In genomic region chr8:92998600-92998999, GRCm38 (mm10) we compare ENCODE assay signal across 10 mouse cellular contexts. TPM values are rescaled to one million over a fixed set of nuclear protein-coding genes. Genes with fewer than 3 reads are reported as not detected.
A peak's percentile ranks its signal among the peaks of the same experiment; 100 is the strongest.
DNase-seq lines count a peak whose midpoint lies in the region; ATAC-seq and TF ChIP-seq lines count a peak whose summit lies in the region.
"Had no signal": no experiment of that assay in that cellular context is flagged by ENCODE, and none has a peak within 500 bp of the region (broad histone marks: within the 10 kb centered on the region; RNA-seq: fewer than 3 reads in every experiment).

No protein-coding gene starts in this region.

- no peaks in the 10 kb centered on the region for H3K36me3 ChIP-seq in liver, adult 2 months (ENCODE audit: control insufficient read depth, insufficient read depth, low read length)
- no peaks in the 10 kb centered on the region for H3K36me3 ChIP-seq in liver, embryonic 11.5 days (ENCODE audit: control insufficient read depth, insufficient read depth, low read length)
- H3K36me3 ChIP-seq in limb, embryonic 14.5 days (ENCODE audit: control insufficient read depth, insufficient read depth, low read length): no peaks in the 10 kb centered on the region

- H3K4me3 ChIP-seq in liver, adult 2 months (ENCODE audit: insufficient read depth, low read depth, low read length): no peak overlapping the region
- H3K4me3 ChIP-seq in liver, embryonic 11.5 days (ENCODE audit: low read depth, low read length): no peak overlapping the region
- no peak overlapping the region for H3K4me3 ChIP-seq in limb, embryonic 14.5 days (replicated peaks; ENCODE audit: low read length)

- no peaks in the 10 kb centered on the region for H3K4me1 ChIP-seq in liver, adult 2 months (ENCODE audit: control insufficient read depth, insufficient read depth, low read length)
- H3K4me1 ChIP-seq in liver, embryonic 11.5 days (replicated peaks; ENCODE audit: control insufficient read depth, insufficient read depth, low read length): no peaks in the 10 kb centered on the region
- no peaks in the 10 kb centered on the region for H3K4me1 ChIP-seq in limb, embryonic 14.5 days (ENCODE audit: control insufficient read depth, insufficient read depth, low read length)

- TF ChIP-seq CTCF in liver, adult 2 months (IDR thresholded peaks at IDR 0.05; ENCODE audit: low read depth, low read length): peak; percentile 23; the same call in 1 of the 2 replicates

- DNase-seq in adrenal gland, adult 18-20 months (ENCODE audit: low spot score in 2 of 2): peak; percentile 28 to 44
- no peak for DNase-seq in adrenal gland, adult 8-10 months
- peak; percentile 43 for DNase-seq in liver, adult 2 months (ENCODE audit: extremely low read depth, low read depth, low spot score)
- no peak for DNase-seq in liver, embryonic 11.5 days (ENCODE audit: low spot score)
- peak; percentile 25 for DNase-seq in induced T-regulatory cell, adult 2 months (ENCODE audit: low read depth)
- DNase-seq in limb, embryonic 14.5 days (ENCODE audit: low spot score): peak; percentile 74
- peak; percentile 37 for DNase-seq in skeletal muscle tissue, adult 2 months (ENCODE audit: low read depth, low spot score)

- H3K27ac ChIP-seq in liver, adult 2 months (replicated peaks; ENCODE audit: insufficient read depth, low read depth, low read length): no peak overlapping the region
- H3K27ac ChIP-seq in liver, embryonic 11.5 days (ENCODE audit: low read depth, low read length): no peak overlapping the region
- H3K27ac ChIP-seq in limb, embryonic 14.5 days (replicated peaks; ENCODE audit: low read depth, low read length): no peak overlapping the region

- no peaks in the 10 kb centered on the region for H3K27me3 ChIP-seq in liver, adult 2 months (ENCODE audit: control insufficient read depth, insufficient read depth, low read length)
- H3K27me3 ChIP-seq in liver, embryonic 11.5 days (replicated peaks; ENCODE audit: control insufficient read depth, insufficient read depth, low read length): no peaks in the 10 kb centered on the region
- H3K27me3 ChIP-seq in limb, embryonic 14.5 days (ENCODE audit: control insufficient read depth, insufficient read depth, low read length): no peaks in the 10 kb centered on the region

- H3K9me3 ChIP-seq in liver, embryonic 11.5 days (ENCODE audit: control insufficient read depth, low read length): no peaks in the 10 kb centered on the region
- no peaks in the 10 kb centered on the region for H3K9me3 ChIP-seq in limb, embryonic 14.5 days (ENCODE audit: control insufficient read depth, low read length)

- no peak for TF ChIP-seq POLR2A in liver, adult 2 months (IDR thresholded peaks at IDR 0.05; ENCODE audit: extremely low read depth, insufficient read depth, low read length)
- TF ChIP-seq POLR2A in limb, embryonic 14.5 days (IDR thresholded peaks at IDR 0.05; ENCODE audit: borderline replicate concordance, extremely low read depth, insufficient read depth, insufficient read length): no peak

- ATAC-seq in liver, embryonic 11.5 days (replicated peaks; ENCODE audit: low FRiP score): no peak
- ATAC-seq in common myeloid progenitor, adult 5-6 weeks (replicated peaks; ENCODE audit: low read depth, poor library complexity, severe bottlenecking): peak; percentile 93
- ATAC-seq in limb, embryonic 14.5 days (ENCODE audit: low FRiP score, low read depth): no peak

- H3K79me2 ChIP-seq in liver, adult 2 months (ENCODE audit: control insufficient read depth, insufficient read depth, low read length): no peaks in the 10 kb centered on the region

- H3K4me2 ChIP-seq in liver, embryonic 11.5 days: no peak overlapping the region
- no peak overlapping the region for H3K4me2 ChIP-seq in limb, embryonic 14.5 days (replicated peaks; ENCODE audit: low read depth, low read length, severe bottlenecking)

- no peak overlapping the region for H3K9ac ChIP-seq in liver, adult 2 months (ENCODE audit: low read depth, low read length)
- no peak overlapping the region for H3K9ac ChIP-seq in liver, embryonic 11.5 days (ENCODE audit: low read depth, low read length)
- H3K9ac ChIP-seq in limb, embryonic 14.5 days (ENCODE audit: low read depth, low read length, severe bottlenecking): no peak overlapping the region

- 37% methylated on average over 2 of the region's 2 CpGs for WGBS in liver, adult 2 months
- 40% methylated on average over 2 of the region's 2 CpGs for WGBS in liver, embryonic 11.5 days
- 45% methylated on average over 2 of the region's 2 CpGs for WGBS in limb, embryonic 14.5 days

RNA-seq across cellular contexts. Expression of gene Slc6a2, which starts 38.7 kb away (rescaled TPM):
- total RNA-seq in adrenal gland, adult 18-20 months (2021): 10 to 100 TPM in 1 of 2 experiments, 1 to 10 TPM in 1; 6.6 to 13.7 TPM
- 10 to 100 TPM in 2 of 4 experiments, 1 to 10 TPM in 2; 6.0 to 27.5 (median 12.8) TPM for total RNA-seq in adrenal gland, adult 8-10 months (2022)
- total RNA-seq in liver, adult 2 months (2014; rRNA removed): not detected in 2 replicates
- polyA plus RNA-seq in liver, adult 2 months (2012; rRNA removed): not detected in 2 replicates
- 0.03 TPM in 1 of 2 replicates, not detected in the other for polyA plus RNA-seq in liver, embryonic 11.5 days (2014; fragmentation: Nextera tagmentation; extraction: Ambion mirVana)
- not detected in 2 replicates for total RNA-seq in common myeloid progenitor, adult 5-6 weeks (2017)
- polyA plus RNA-seq in limb, embryonic 14.5 days (2012; rRNA removed): 0.23 and 0.28 TPM in 2 replicates
- 0.18 and 0.22 TPM in 2 replicates for polyA plus RNA-seq in limb, embryonic 14.5 days (2014; fragmentation: Nextera tagmentation; extraction: Ambion mirVana)
- polyA plus RNA-seq: C2C12; liver, embryonic 16.5 days had no signal

RNA-seq across cellular contexts. Expression of gene Ces1a, which starts 49.4 kb away (rescaled TPM):
- not detected for total RNA-seq in adrenal gland, adult 18-20 months (2021)
- not detected for total RNA-seq in adrenal gland, adult 8-10 months (2022)
- total RNA-seq in liver, adult 2 months (2014; rRNA removed): 0.28 TPM in 1 of 2 replicates, not detected in the other
- polyA plus RNA-seq in liver, adult 2 months (2012; rRNA removed): 0.09 and 0.20 TPM in 2 replicates
- polyA plus RNA-seq in liver, embryonic 11.5 days (2014; fragmentation: Nextera tagmentation; extraction: Ambion mirVana): not detected in 2 replicates
- not detected in 2 replicates for total RNA-seq in common myeloid progenitor, adult 5-6 weeks (2017)
- 0.04 TPM in 1 of 2 replicates, not detected in the other for polyA plus RNA-seq in limb, embryonic 14.5 days (2012; rRNA removed)
- polyA plus RNA-seq in limb, embryonic 14.5 days (2014; fragmentation: Nextera tagmentation; extraction: Ambion mirVana): not detected in 2 replicates
- polyA plus RNA-seq: liver, embryonic 16.5 days had no signal

Comparison
In these comparisons a context has a peak if more than half of its experiments do, and no peak if none do; other contexts are left out.
1. DNase-seq: peak in adrenal gland, adult 18-20 months (2 of 2), liver, adult 2 months (single experiment), induced T-regulatory cell, adult 2 months (single experiment), limb, embryonic 14.5 days (single experiment) and skeletal muscle tissue, adult 2 months (single experiment); none in adrenal gland, adult 8-10 months (single experiment) and liver, embryonic 11.5 days (single experiment).